Mouse (Mus musculus): Measurements from ENCODE around the gene Rad9b. TPM values are rescaled to one million over a fixed set of nuclear protein-coding genes. Genes with fewer than 3 reads are reported as not detected.

Gene Rad9b
- polyA plus RNA-seq (2017; shearing (Covaris generic)), result 1 to 10 TPM; 3.2 to 7.6 TPM

DNA sequence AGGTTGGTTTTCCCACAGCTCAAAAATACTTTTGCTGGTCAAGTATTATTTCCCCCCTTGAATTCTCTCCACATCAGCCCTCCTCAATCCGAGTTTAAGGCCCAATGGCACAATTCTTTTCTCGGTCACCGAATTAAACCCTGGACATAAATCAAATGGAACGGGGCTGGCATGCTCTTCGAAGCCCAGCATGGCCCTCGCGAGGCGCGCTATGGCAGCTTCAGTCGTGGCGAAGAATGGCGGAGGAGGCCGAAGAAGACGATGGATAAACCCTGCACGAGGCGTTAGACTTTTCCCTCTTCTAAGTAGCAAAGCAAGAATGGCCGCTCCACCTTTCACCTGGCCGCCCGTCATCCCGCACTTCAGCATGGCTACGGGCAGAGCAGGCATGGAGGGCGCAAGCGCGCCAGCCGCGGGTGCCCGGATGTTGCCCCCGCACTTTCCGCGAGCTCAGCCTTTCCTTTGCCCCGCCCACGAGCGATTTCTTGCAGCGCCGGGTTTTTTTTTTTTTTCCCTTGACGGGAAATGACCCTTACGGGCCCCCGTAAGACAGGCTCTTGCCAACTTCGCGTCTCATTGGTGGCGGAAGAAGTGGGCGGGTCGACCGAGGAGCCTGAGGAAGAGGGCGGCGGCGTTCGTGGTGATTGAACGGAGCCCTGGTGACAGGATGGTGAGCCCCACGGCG, at the start of gene Rad9b, which contains the start of gene Vps29:
Gene Rad9b, minus strand, starts transcription at position 427 of the 685 bp plus-strand sequence.
Gene Vps29, plus strand, starts transcription at position 563 of the 685 bp plus-strand sequence.

DNA sequence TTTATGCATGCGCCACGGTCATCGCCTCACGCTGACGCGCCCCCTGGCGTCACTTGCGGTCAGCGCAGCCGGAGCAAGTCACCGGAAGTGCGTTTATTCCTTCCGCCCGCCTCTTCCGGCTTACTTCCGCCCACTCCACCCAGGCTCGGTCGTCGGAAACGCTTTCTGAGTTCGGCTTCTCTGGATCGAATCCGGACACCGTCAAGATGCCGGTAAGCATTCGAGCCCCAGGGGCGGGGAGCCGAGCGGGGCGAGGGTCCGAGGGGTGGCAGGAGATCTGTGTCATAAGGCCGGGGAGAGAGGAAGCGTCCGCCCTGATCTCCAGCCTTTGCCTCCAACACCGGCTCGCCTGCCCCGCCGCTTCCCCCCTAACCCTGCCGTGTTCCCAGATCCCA, 37.8 kb upstream of the Rad9b start, which contains the start of gene Arpc3:
Gene Arpc3, plus strand, starts transcription at position 93 of the 395 bp plus-strand sequence.

DNA sequence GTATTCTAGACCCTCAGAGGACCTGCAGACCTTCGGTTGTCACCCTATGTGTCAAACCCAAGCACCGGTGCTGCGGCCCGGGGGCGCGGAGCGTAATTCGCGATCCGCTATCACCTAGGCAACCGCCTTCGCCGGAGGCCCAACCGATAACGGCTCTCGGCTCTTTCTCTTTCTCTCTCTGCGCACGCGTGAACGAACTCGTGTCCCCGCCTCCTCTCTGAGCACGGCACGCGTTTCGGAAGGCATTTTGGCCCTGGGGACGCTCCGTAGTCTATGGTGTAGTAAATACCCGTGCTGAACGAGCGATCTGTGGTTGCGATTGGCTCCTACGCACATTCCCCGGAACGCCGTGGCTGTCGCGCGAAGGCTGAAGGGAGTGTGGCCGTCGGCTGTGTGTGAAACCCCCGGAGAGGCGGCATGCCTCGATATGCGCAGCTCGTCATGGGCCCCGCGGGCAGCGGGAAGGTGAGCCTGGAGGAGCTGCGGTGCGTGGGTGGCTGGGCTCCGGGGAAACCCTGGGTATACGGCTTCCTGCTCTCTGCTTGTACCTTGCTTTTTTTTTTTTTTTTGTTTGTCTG, 18.2 kb upstream of the Rad9b start, which contains the start of gene Fam216a:
Gene Fam216a, minus strand, starts transcription at position 173 of the 578 bp plus-strand sequence.

DNA sequence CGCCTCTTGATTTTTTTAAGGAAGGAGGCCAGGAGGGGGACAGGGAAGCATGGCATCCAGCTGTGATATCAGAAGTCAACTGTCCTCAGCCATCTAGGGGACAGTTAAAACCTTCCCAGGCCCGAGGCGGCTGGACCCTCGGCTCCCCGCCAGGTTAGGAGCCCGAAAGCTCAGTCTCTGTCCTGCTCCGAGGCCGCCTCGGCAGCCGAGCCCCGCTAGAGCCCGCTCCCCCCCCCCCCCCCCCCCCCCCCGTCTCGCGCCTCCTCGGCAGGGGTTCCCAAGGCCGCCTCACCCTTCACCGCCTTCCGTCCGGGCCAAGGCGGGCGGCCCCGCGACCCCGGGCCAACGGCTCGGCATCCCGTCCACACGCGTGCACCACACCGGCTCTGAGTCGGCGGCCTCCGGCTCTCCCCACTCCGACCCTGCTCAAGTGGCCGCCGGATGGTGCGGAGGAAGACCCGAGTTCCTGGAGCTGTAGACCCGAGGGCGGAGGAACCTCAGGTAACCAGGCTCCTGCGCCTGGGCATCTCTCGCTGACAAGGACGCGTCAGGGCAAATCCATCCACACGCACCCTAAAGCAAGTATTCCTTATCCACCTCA, 17.7 kb upstream of the Rad9b start, which contains the start of gene Gpn3:
Gene Gpn3, plus strand, starts transcription at position 286 of the 601 bp plus-strand sequence.

DNA sequence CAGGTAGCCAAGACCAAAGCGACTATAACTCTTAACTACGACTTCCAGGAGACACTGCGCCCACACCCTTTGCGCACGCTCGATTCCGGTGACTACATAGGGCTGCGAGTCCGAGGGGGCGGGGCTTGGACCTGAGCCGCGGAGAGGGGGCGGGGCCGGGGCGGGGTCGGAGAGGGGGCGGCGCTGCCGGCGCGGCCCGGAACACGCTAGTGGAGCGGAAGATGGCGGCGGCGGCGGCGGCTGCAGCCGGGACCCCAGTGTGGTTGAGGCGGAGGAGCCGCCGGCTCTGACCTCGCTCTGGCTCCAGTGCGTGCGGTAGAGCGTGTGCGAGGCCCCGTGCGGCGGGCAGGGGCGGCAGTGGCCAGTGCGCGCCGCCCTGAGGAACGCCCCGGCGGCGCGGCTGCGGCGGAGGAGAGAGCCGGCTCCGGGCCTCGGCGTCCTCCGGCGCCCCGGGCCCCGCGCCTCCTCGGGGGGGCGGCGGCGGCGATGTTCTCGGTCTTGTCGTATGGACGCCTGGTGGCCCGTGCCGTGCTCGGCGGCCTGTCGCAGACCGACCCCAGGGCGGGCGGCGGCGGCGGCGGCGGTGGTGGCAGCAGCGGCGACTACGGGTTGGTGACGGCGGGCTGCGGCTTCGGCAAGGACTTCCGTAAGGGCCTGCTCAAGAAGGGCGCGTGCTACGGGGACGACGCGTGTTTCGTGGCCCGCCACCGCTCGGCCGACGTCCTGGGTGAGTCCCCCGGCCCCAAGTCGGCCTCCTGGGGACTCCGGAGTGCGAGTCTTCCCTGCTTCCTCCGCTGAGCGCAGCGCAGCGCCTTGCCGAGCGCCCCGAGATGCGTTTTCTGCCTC, 69.6 kb downstream of the Rad9b start, which contains the start of gene Pptc7:
Gene Pptc7, plus strand, starts transcription at position 183 of the 846 bp plus-strand sequence.

Other genes starting within 250 kb of the Rad9b start
- under 1 TPM; 0.49 to 0.56 TPM for gene Ccdc63, start 213.4 kb downstream of the Rad9b start, polyA plus RNA-seq (2017; shearing (Covaris generic))
- gene Ppp1cc, start 196.0 kb downstream of the Rad9b start, polyA plus RNA-seq (2017; shearing (Covaris generic)), result 100 to 1,000 TPM; 380 to 415 TPM
- 100 to 1,000 TPM in 1 of 2 experiments, 10 to 100 TPM in 1; 81.3 to 100 TPM for gene Hvcn1, start 147.4 kb downstream of the Rad9b start, polyA plus RNA-seq (2017; shearing (Covaris generic))
- 1 to 10 TPM in 1 of 2 experiments, under 1 TPM in 1; 0.75 to 2.0 TPM for gene Tctn1, start 89.8 kb downstream of the Rad9b start, polyA plus RNA-seq (2017; shearing (Covaris generic))
- 10 to 100 TPM; 39.2 to 64.9 TPM for gene Pptc7, start 69.9 kb downstream of the Rad9b start, polyA plus RNA-seq (2017; shearing (Covaris generic))
- gene Vps29, start 136 bp upstream of the Rad9b start, polyA plus RNA-seq (2017; shearing (Covaris generic)), result 100 to 1,000 TPM; 156 to 173 TPM
- gene Gpn3, start 17.6 kb upstream of the Rad9b start, polyA plus RNA-seq (2017; shearing (Covaris generic)), result 10 to 100 TPM; 55.7 to 82.3 TPM
- 10 to 100 TPM; 26.3 to 29.5 TPM for gene Fam216a, start 18.1 kb upstream of the Rad9b start, polyA plus RNA-seq (2017; shearing (Covaris generic))
- gene Arpc3, start 37.6 kb upstream of the Rad9b start, polyA plus RNA-seq (2017; shearing (Covaris generic)), result 100 to 1,000 TPM; 563 to 659 TPM
- gene Anapc7, start 67.5 kb upstream of the Rad9b start, polyA plus RNA-seq (2017; shearing (Covaris generic)), result 10 to 100 TPM; 29.9 to 32.8 TPM
- 10 to 100 TPM; 59.4 to 91.0 TPM for gene Atp2a2, start 148.0 kb upstream of the Rad9b start, polyA plus RNA-seq (2017; shearing (Covaris generic))

All from activated CD4-positive, CD25-positive, alpha-beta regulatory T cell (primary cell).